Mouse (Mus musculus): ENCODE data around the gene Ccdc181.

DNA sequence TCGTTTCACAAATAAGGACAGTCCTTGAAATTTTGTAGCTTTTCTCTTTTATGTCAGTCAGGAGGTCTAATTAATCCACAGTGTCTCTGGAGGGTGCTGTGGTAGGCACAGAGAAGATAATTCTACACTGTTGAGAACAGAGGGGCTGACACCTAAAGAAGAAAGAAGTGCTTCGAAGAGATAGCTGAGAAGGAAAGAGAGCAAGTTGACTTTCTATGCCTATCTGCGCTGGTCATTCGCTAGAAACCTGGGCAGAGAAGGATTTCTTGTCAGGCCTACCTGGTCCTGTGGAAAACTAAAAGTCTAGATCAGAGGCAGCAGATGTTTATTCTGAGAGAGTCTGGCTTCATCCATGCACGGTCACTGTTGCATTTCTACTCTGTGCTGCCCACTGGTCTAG lies 38.7 kb downstream of the Ccdc181 start:
- TF ChIP-seq CTCF (IDR thresholded peaks at IDR 0.05; ENCODE audit: insufficient read depth, low read depth, low read length) (no peak), POLR2A (IDR thresholded peaks at IDR 0.05; ENCODE audit: insufficient read depth, low read depth, low read length) (no peak)
